Mouse (Mus musculus) naive thymus-derived CD4-positive, alpha-beta T cell, adult 5 months (primary cell): ENCODE measurements around the gene Gm5294. TPM values are rescaled to one million over a fixed set of nuclear protein-coding genes. Genes with fewer than 3 reads are reported as not detected.

Experiments
- polyA plus RNA-seq: library from polyadenylated mRNA; unstranded; fragments of 100-300 nt; shearing (Covaris generic); gene quantifications from one replicate; pipeline ENCODE4 v1.2.1, GENCODE M21; 2017

The Gm5294 gene
- not detected for polyA plus RNA-seq

DNA sequence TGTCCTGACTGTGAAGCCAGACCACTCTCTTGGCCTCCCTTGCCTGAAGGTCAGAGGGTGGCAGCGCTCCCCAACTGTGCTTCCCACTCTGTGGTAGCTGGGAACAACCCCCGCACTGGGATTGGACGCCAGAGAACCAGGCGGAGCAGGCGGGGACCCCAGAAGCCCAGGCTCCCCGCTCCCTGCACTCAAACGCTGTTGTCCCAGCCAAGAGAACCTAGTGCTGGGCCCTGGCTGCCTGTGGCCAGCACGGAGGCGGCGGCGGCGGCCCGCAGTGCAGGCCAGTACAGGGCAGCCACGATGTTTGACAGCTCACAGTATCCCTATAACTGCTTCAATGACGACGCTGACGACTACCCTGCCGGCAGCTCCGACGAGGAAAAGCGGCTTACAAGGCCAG is at the start of gene Gm5294:
Gene Gm5294 (plus strand): TSS at position 301 of the 400 bp plus-strand sequence.

Other genes starting within 250 kb of the Gm5294 start
- 77.2 TPM for gene Zfp68, start 200.3 kb upstream of the Gm5294 start, polyA plus RNA-seq
- gene A430033K04Rik, start 197.2 kb upstream of the Gm5294 start, polyA plus RNA-seq = 2.6 TPM
- 0.09 TPM for gene Fam20c, start 65.6 kb upstream of the Gm5294 start, polyA plus RNA-seq
- gene Pdgfa, start 177.3 kb downstream of the Gm5294 start, polyA plus RNA-seq = not detected